Mouse (Mus musculus) WW6 (cell line): ENCODE results near the gene Fdx1.

ENCODE experiments used
- DNase-seq: peaks from one replicate; pipeline ENCODE4 v3.0.0-alpha.2; 2013; ENCODE audit warnings: low read depth, low spot score

The Fdx1 gene

DNA sequence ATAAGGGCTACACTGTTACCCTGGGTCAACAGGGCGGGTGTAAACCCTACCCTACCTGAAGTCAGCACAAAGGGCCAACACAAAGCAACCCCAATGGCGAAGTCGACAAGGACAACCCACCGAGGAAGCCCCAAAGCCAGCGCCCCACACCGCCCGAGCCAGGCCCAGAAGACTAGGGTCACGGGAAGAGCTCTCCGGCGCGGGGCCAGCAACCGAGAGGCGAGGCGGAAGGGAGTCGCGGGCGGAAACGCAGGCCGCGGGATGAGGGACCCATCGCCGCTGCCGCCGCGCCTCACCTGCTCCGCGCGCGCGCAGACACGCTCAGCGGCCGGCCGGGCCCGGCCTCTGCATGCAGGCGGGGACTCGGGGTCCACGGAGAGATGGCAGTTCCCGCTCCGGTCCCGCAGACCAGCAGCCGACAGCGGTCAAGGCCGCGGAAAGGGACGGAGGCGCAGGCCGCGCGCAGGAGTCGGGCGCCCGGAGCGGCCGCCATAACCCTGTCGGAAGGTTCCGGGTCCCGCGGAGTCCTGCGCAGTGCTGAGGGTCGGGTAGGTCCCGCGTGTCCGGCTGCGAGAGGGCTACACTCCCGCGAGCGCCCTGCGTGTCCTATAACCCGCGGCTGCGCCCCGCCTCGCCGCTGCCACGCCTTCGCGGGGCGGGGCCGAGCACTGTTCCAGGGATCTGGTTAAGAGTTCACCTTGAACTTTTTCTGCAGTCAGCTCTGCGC is at the start of gene Fdx1:
Fdx1 (minus strand) TSS at position 582 of the 727 bp plus-strand sequence.
- no peak for DNase-seq

DNA sequence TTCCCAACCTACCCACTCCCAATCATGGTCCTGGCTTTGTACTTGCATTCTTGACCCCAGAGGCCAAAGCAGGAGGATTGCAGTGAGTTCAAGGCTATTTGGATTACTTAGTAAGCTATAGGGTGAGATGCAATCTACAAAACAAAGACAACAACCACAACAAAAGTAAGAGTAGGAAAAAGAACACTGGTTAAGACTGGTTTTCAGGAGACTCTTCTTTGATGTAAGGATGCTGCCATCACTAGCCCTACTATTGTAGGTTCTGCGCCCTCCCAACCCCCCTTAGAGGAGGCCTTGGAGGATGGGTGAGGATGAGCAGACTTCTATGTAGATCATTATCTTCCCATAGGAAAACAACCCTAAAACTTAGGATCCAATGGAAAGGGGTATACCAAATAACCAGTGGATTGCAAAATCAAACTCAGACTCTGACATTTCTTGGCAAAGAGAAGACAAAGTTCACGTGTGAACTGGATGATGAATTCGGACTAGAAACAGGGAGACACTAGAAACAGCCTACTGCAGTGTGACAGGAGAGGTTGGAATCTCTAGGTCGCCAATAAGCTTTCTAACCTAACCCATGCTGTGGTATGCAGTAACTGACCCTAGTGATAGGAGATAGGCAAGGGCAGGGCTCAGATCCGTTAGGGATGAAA is 49.6 kb upstream of the Fdx1 start:
- DNase-seq: no peak

- no peak for DNase-seq
These were observed 49.0 kb upstream of the Fdx1 start for GRCm38 (mm10) chr9:52012311-52012710.

GRCm38 (mm10) chr9:52008511-52008910 is 45.2 kb upstream of the Fdx1 start:
- DNase-seq: no peak

GRCm38 (mm10) chr9:52007341-52007740 is 44.0 kb upstream of the Fdx1 start:
- no peak for DNase-seq

GRCm38 (mm10) chr9:52003501-52003900 is 40.1 kb upstream of the Fdx1 start:
- no peak for DNase-seq

- no peak for DNase-seq
These were observed 32.2 kb upstream of the Fdx1 start for GRCm38 (mm10) chr9:51995331-51996099.

DNA sequence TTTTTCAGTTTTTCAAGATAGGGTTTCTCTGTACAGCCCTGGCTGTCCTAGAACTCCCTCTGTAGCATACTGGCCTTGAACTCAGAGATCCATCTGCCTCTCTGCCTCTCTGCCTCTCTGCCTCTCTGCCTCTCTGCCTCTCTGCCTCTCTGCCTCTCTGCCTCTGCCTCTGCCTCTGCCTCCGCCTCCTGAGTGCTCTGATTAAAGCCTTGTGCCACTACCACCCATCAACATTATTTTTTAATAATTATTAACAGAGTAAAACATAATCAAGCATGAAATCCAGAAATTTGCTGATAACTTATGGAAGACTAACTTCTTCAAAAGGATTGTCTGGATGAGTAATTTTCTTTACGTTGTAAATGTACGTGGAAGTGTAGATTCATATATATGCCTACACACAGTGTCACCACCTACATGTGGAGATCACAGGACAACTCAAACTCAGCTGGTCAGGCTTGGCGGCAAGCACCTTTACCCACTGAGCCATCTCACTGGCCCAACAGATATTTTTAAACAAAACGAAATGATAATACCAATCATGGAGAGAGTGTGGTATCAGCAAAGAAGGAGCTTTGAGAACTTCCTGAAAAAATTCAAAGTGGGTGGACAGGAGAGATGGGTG is 31.4 kb upstream of the Fdx1 start:
- no peak for DNase-seq

- DNase-seq: no peak
These were observed 30.3 kb upstream of the Fdx1 start for GRCm38 (mm10) chr9:51993486-51994275.

- no peak for DNase-seq
These were observed 28.0 kb upstream of the Fdx1 start for GRCm38 (mm10) chr9:51991241-51991876.

DNA sequence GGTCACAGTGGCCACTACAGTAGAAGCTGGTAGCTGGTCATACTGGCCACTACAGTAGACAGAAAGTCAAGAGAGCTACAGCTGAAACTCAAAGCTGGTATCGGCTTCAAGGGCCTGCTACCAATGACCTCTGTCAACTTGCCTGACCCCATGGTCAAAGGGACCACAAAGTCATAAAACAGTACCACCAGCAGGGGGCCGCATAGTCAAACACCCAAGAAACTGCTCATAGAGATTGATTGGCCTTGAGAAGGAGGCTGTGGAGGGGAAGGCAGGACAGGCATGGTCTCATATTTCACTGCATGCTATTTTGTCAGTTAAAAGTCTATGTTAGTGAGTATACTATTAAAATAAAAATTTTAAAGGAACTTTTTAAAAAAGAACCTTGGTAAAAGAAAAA is 27.5 kb upstream of the Fdx1 start:
- DNase-seq: no peak

DNA sequence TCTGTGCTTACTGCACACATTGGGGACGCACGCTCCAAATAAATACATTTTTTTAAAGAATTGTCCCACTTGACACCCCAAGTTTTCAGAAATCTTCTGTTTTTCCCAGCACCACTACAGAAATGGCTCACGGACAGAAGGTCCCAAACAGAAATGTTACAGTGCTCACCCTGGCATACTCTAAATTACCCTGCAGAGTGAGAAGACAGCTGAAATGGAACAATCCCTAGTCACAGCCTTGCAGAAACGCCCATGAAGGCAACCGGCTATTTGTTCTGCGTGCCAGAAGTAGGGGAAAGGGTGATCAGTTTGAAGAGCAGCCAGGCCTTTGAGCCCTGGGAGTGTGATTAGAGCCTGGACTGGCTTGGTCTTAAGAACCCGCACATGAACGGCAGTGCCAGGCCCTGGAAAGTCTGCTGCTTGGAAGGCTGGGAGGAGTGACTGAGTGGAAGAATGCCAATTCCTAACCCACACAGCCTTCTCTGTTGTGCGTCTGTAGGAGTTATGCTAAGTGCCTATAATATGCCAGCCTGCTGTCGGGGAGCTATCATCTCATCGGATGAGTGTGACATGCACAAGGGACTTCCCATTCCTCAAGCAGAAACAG is 22.2 kb upstream of the Fdx1 start:
- DNase-seq: no peak

DNA sequence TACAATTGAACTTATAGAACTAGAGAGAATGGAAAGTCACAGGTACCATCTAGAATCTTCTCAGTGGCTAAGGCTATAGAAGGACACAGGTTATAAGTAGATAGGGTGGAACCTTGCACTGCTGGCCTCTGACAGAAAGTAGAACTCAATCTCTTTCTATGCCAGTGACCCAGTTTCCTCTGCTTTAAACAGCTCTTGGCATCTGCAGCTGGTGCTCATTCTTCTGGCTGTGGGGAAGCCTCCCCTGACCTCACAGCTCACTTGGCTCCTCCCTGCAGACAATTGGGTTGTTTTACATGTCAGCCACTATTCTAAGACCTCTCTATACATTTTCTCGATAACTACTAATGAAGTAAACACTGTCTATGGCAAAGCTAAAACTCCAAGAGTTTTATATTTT is 17.8 kb upstream of the Fdx1 start:
- no peak for DNase-seq

- DNase-seq: no peak
These were observed 15.9 kb upstream of the Fdx1 start for GRCm38 (mm10) chr9:51979301-51979700.

DNA sequence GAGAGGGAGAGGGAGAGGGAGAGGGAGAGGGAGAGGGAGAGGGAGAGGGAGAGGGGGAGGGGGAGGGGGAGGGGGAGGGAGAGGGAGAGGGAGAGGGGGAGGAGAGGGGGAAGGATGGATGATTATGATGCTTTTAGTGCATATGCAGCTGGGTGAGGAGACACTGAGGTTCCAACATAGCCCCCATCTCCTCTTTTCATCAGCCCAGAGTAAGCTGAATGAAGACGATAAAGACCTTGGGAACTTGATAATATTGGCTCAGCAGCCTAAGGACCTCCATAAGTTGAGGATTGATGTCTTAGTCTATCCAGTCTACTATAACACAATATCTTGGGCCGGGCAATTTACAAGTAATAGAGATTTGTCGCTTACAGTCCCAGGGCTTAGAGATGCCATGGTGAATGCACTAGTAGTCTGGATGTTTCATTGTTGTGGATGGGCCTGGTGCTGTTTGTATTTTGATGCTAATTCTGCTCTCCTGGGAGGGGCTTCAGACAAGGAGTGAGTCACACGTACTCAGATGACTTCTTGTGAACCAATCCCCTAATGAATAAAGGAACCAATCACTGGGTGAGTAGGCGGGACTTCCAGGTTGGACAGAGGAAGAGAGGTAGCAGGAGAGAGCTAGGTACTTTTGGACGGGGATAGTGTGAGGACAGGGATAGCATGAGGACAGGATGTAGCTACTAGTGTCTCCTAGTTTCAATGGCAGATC is 15.3 kb upstream of the Fdx1 start:
- no peak for DNase-seq

DNA sequence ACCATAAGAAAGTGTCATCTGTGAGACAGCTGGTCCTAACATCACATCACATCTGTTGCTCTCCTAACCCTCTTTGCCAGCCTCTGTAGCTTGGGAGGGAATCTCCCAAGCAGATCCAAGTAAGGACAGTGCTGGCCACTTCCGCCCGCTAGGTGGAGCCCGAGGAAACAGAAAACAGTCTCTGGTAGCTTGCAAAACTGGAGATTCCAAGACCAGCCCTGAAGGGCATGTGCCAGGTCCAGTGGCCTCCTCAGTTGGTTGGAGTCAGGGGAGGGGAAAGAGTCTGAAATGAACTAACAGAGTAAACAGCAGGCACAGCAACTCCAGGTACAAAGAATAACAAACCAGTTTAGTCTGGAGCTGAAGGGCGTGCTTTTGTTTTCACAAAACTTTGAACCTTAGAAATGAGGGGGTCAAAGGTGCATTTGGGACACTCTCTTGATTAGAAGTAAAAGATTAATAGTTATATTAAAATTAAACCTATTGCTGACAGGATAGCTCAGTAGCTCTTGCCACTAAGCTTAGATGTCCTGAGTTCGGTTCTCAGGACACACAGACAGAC is 14.2 kb upstream of the Fdx1 start:
- peak; percentile 61 for DNase-seq

DNA sequence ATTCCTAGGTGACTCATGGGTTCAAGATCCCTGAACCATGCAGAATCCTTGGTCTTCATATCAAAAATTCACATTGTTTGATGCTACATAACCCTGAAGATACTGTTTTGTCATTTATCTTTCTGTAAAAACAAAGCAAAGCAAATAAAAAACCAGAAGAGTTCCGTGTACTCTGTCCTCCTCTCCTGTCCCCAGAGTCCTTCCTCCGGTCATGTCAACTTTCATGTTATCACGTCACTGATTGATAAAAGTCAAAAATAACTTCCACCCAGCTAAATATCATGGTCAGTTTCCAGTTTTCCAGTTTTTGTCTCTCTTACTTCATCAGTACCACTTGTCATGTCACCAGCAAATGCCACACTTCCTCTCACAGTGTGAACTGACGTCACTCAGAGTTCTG is 11.5 kb upstream of the Fdx1 start:
- DNase-seq: no peak

GRCm38 (mm10) chr9:51973846-51974245 is 10.5 kb upstream of the Fdx1 start:
- no peak for DNase-seq

GRCm38 (mm10) chr9:51966373-51966772 is 3.0 kb upstream of the Fdx1 start:
- DNase-seq: no peak
